Mouse (Mus musculus) gastrocnemius, postnatal 4 days (tissue): ENCODE measurements around the gene Eif5. TPM values are rescaled to one million over a fixed set of nuclear protein-coding genes. Genes with fewer than 3 reads are reported as not detected.
A peak's percentile ranks its signal among the peaks of the same experiment; 100 is the strongest.
"Not testable (repeated sequence)": the region's sequence is repeated elsewhere in the genome, so short reads cannot be mapped to it uniquely, and the experiment has no call there.

Source experiments
- DNase-seq, 2 experiments: peaks; one replicate each; pipeline ENCODE4 v3.0.0; 2021 to 2022; ENCODE audit warnings: low spot score in 2 of 2, mixed read lengths in 2 of 2
- total RNA-seq, 2 experiments: library from RNA; stranded (reverse); gene quantifications; 2 replicates each; pipeline ENCODE4 v1.2.3; 2021

The Eif5 gene
- total RNA-seq, 2 experiments from 2014 or later = 157 to 160 TPM

GRCm38 (mm10) chr12:111520994-111521393 lies 16.8 kb upstream of the Eif5 start:
- no peak for DNase-seq

- no peak for DNase-seq
These were observed 13.3 kb upstream of the Eif5 start for GRCm38 (mm10) chr12:111524469-111524868.

GRCm38 (mm10) chr12:111524883-111525282 lies 12.9 kb upstream of the Eif5 start:
- DNase-seq = no peak

- no peak for DNase-seq
These were observed 10.1 kb upstream of the Eif5 start for GRCm38 (mm10) chr12:111527643-111528281.

GRCm38 (mm10) chr12:111529192-111529591 lies 8.6 kb upstream of the Eif5 start:
- no peak for DNase-seq

GRCm38 (mm10) chr12:111533096-111533794 lies 4.6 kb upstream of the Eif5 start:
- no peak for DNase-seq

- no peak for DNase-seq
These were observed 2.5 kb upstream of the Eif5 start for GRCm38 (mm10) chr12:111535281-111535680.

- DNase-seq = no peak
These were observed 2.1 kb upstream of the Eif5 start for GRCm38 (mm10) chr12:111535762-111536161.

GRCm38 (mm10) chr12:111536746-111537145 lies 1.1 kb upstream of the Eif5 start:
- DNase-seq = no peak

GRCm38 (mm10) chr12:111537341-111537740 lies 475 bp upstream of the Eif5 start:
- peak in 1 of 2 experiments; percentile 20 for DNase-seq

GRCm38 (mm10) chr12:111538292-111539040 lies 650 bp downstream of the Eif5 start:
- DNase-seq = peak; percentile 79 to 85

- no peak for DNase-seq
These were observed 1.2 kb downstream of the Eif5 start for GRCm38 (mm10) chr12:111539041-111539345.

GRCm38 (mm10) chr12:111547070-111547469 lies 9.3 kb downstream of the Eif5 start:
- no peak for DNase-seq

- no peak for DNase-seq
These were observed 10.9 kb downstream of the Eif5 start for GRCm38 (mm10) chr12:111548555-111549289.

- DNase-seq = no peak
These were observed 12.9 kb downstream of the Eif5 start for GRCm38 (mm10) chr12:111550679-111551078.

GRCm38 (mm10) chr12:111552342-111552741 lies 14.5 kb downstream of the Eif5 start:
- DNase-seq = no peak

- no peak for DNase-seq
These were observed 17.5 kb downstream of the Eif5 start for GRCm38 (mm10) chr12:111555357-111555756.

GRCm38 (mm10) chr12:111555893-111556292 lies 18.1 kb downstream of the Eif5 start:
- DNase-seq = not testable (repeated sequence)

GRCm38 (mm10) chr12:111557538-111557937 lies 19.7 kb downstream of the Eif5 start:
- no peak for DNase-seq

GRCm38 (mm10) chr12:111558655-111559054 lies 20.8 kb downstream of the Eif5 start:
- DNase-seq = no peak

- no peak for DNase-seq
These were observed 21.9 kb downstream of the Eif5 start for GRCm38 (mm10) chr12:111559647-111560258.
